Mouse (Mus musculus) right cerebral cortex, postnatal 36 days (tissue): ENCODE data around the gene Coasy.

Experiments
- DNase-seq, 2 experiments: peaks; one replicate each; pipeline ENCODE4 v3.0.0; 2022; ENCODE audit warnings: low spot score in 2 of 2, mixed read lengths in 1 of 2

Gene Coasy

GRCm38 (mm10) chr11:101131701-101132100, 49.3 kb downstream of the Coasy start:
- no peak for DNase-seq

DNA sequence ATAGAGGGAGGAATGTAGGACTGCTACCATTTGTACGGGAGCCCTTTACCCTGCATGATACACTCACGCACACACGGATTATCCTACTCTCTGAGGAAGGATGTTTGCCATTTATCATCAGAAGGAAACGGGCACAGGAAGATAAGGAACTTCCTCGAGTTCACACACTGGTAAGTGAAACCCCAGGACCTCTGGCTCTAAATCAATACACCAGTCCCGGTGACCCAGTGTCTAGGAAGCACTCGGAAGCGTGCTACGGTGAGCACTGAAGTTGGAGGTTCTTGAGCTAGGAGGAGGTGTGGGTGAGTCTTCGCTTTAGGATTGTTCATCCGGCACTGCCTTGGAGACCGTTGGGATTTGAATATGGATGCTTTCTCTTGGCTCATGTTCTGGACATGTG, 50.7 kb downstream of the Coasy start:
- no peak for DNase-seq

DNA sequence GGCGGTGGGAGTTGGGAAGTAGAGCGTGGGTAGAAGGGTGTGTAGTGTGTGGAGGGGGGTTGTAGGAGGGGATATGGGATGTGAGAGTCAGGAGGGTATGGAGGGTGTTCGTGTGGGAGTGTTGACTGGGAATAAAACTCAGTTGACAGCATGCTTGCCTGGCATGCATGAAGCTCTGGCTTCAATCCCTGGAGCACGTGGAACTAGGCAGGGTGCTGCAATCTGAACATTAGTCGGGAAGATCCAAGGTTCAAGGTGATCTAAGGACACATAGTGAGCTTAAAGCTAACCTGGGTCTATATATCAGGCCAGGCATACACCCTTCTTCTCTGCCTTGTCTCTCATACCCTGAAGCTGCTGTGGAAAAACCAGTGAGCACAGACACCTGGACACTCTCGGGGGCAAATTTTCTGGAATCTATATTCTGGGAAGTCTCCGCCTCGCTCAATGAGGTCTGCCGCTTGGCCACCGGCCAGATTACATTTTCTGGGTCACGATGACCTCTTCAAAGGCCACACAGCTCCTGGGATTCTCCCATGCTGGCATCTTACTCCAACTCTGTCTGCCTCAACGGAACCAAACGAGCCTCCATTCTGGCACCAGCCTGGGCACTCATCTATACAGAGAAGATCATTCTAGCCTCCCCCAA, 52.0 kb downstream of the Coasy start:
- DNase-seq, result no peak
